Mouse (Mus musculus) right cerebral cortex, postnatal 4 days (tissue): ENCODE data around the gene Tex52.

Source experiments
- DNase-seq: peaks from one replicate; pipeline ENCODE4 v3.0.0-alpha.2; 2022

Tex52 gene

DNA sequence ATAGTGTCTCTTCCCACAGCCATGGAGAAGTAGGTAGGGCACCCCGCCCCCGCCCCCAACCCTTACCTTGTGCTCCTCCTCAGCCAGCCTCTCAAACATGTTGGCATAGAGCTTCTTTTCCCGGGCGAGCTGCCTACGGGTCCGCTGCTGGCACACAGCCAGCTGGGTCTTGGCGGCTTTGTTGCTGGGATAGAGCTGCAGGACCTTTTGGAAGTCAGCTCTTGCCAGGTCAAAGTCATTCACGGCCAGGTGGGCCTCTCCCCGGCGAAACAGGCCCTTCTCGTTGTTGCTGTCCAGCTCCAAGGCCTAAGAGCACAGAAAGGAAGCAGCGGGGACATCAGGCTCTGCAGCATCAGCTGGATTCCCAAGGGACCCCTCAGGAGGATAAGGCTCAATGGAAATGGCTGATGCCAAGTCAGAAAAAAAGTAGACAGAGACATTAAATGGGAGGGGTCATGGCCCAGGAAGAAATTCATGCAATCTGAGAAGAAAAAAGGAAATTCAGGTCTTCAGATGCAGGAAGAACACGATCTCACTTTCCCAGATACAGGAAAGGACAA, 57.2 kb downstream of the Tex52 start:
- DNase-seq = no peak

DNA sequence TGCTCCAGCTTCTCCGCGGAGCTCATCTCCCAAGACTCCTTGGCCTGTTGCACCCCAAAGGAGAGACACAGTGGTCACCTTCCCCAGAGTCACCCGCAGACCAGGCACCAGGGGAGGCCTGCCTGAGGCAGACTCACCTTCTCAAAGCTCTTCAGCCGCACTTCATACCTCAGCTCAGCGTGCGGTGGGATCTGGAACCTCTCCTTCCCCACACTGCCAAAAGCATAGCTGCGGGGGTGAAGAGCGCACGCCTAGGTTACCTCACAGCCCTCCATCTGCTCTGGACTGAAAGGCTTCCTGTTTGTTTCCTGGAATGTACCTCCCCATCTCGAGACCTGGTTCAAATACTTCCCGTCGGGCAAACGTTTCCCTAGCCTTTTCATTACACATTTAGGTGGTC, 58.3 kb downstream of the Tex52 start:
- DNase-seq = no peak
